ENCODE assay signal across 9 mouse cellular contexts in genomic region chr3:21816968-21817858, GRCm38 (mm10).
DNase-seq lines count a peak whose midpoint lies in the region; ATAC-seq and TF ChIP-seq lines count a peak whose summit lies in the region.
"Had no signal": no experiment of that assay in that cellular context is flagged by ENCODE, and none has a peak within 500 bp of the region (broad histone marks: within the 10 kb centered on the region; RNA-seq: fewer than 3 reads in every experiment).

No protein-coding gene starts in this region.

- no peak overlapping the region for H3K27ac ChIP-seq in kidney, adult 2 months (ENCODE audit: insufficient read depth, low read depth, low read length)
- H3K27ac ChIP-seq in kidney, embryonic 16.5 days (ENCODE audit: low read length), result no peak overlapping the region
- peak overlapping the region; percentile 2; the same call in 1 of the 2 replicates for H3K27ac ChIP-seq in lung, embryonic 15.5 days
- H3K27ac ChIP-seq: heart, embryonic 13.5 days had no signal

- no peak overlapping the region for H3K4me3 ChIP-seq in kidney, adult 2 months (ENCODE audit: insufficient read depth, low read depth, low read length)
- H3K4me3 ChIP-seq in kidney, embryonic 16.5 days (ENCODE audit: low read length), result no peak overlapping the region
- H3K4me3 ChIP-seq in lung, embryonic 15.5 days, result no peak overlapping the region
- H3K4me3 ChIP-seq: heart, embryonic 13.5 days had no signal

- no peaks in the 10 kb centered on the region for H3K36me3 ChIP-seq in kidney, adult 2 months (ENCODE audit: control insufficient read depth, insufficient read depth, low read length)
- no peaks in the 10 kb centered on the region for H3K36me3 ChIP-seq in kidney, embryonic 16.5 days (ENCODE audit: insufficient read depth, low read length)
- no peaks in the 10 kb centered on the region for H3K36me3 ChIP-seq in lung, embryonic 15.5 days
- H3K36me3 ChIP-seq: heart, embryonic 13.5 days had no signal

- H3K4me1 ChIP-seq in kidney, adult 2 months (ENCODE audit: control insufficient read depth, insufficient read depth, low read length), result no peaks in the 10 kb centered on the region
- no peaks in the 10 kb centered on the region for H3K4me1 ChIP-seq in kidney, embryonic 16.5 days (ENCODE audit: insufficient read depth, low read length)
- peaks cover 10% of the 10 kb centered on the region; the same call in 1 of the 2 replicates for H3K4me1 ChIP-seq in lung, embryonic 15.5 days

- 63% methylated on average over 4 of the region's 4 CpGs for whole genome bisulfite sequencing in kidney, adult 2 months
- WGBS in kidney, embryonic 16.5 days, result 73% methylated on average over 4 of the region's 4 CpGs
- 57% methylated on average over 4 of the region's 4 CpGs for WGBS in lung, embryonic 15.5 days

- peak; percentile 40 for DNase-seq in kidney, adult 2 months
- DNase-seq in NIH3T3 (ENCODE audit: low read depth), result peak; percentile 36
- DNase-seq in adipocyte (ENCODE audit: low spot score), result peak; percentile 96

- no peak overlapping the region for H3K9ac ChIP-seq in kidney, embryonic 16.5 days (replicated peaks; ENCODE audit: low read length)
- H3K9ac ChIP-seq in lung, embryonic 15.5 days, result no peak overlapping the region
- H3K9ac ChIP-seq: heart, embryonic 13.5 days had no signal

- H3K9me3 ChIP-seq in kidney, embryonic 16.5 days (ENCODE audit: low read length), result no peaks in the 10 kb centered on the region
- H3K9me3 ChIP-seq in lung, embryonic 15.5 days, result no peaks in the 10 kb centered on the region
- H3K9me3 ChIP-seq: heart, embryonic 13.5 days had no signal

- H3K4me2 ChIP-seq in kidney, embryonic 16.5 days (replicated peaks; ENCODE audit: low read depth, low read length), result no peak overlapping the region
- no peak overlapping the region for H3K4me2 ChIP-seq in lung, embryonic 15.5 days
- H3K4me2 ChIP-seq: heart, embryonic 13.5 days had no signal

- TF ChIP-seq POLR2A in kidney, adult 2 months (IDR thresholded peaks at IDR 0.05; ENCODE audit: low read depth, low read length), result no peak

- TF ChIP-seq CTCF in kidney, adult 2 months (conservative IDR thresholded peaks at IDR 0.05; ENCODE audit: insufficient read depth, insufficient read length, low read depth, low read length), result no peak

- no peak for ATAC-seq in kidney, embryonic 16.5 days (ENCODE audit: low FRiP score, low TSS enrichment)
- ATAC-seq in lung, embryonic 15.5 days (ENCODE audit: borderline replicate concordance, extremely low read depth, low FRiP score, low TSS enrichment), result peak; percentile 52; the same call in 1 of the 2 replicates
- no peak for ATAC-seq in megakaryocyte progenitor cell, adult 5-6 weeks (replicated peaks; ENCODE audit: poor library complexity)
- no peak for ATAC-seq in erythroblast, adult 5-6 weeks (replicated peaks; ENCODE audit: low FRiP score, poor library complexity, severe bottlenecking)
- ATAC-seq in megakaryocyte, adult 5-6 weeks (ENCODE audit: poor library complexity, severe bottlenecking), result no peak

- no peaks in the 10 kb centered on the region for H3K27me3 ChIP-seq in kidney, adult 2 months (replicated peaks; ENCODE audit: control insufficient read depth, insufficient read depth, low read length)
- H3K27me3 ChIP-seq in kidney, embryonic 16.5 days (ENCODE audit: insufficient read depth, low read length), result no peaks in the 10 kb centered on the region
- no peaks in the 10 kb centered on the region for H3K27me3 ChIP-seq in lung, embryonic 15.5 days
- H3K27me3 ChIP-seq: heart, embryonic 13.5 days had no signal

Comparison
In these comparisons a context has a peak if more than half of its experiments do, and no peak if none do; other contexts are left out.
1. DNase-seq: peak in every context shown above with its lines; median percentile 96 in adipocyte; 40 in kidney, adult 2 months; 36 in NIH3T3.